Mouse (Mus musculus) megakaryocyte, adult 5-6 weeks (primary cell): ENCODE results near the gene Gm49391. TPM values are rescaled to one million over a fixed set of nuclear protein-coding genes. Genes with fewer than 3 reads are reported as not detected.
A peak's percentile ranks its signal among the peaks of the same experiment; 100 is the strongest.
"Not testable (repeated sequence)": the region's sequence is repeated elsewhere in the genome, so short reads cannot be mapped to it uniquely, and the experiment has no call there.

ENCODE experiments used
- ATAC-seq: 2 replicates; pipeline ENCODE4 v1.8.0; 2016; ENCODE audit warnings: mild to moderate bottlenecking, inconsistent platforms; ENCODE audit not compliant: poor library complexity, severe bottlenecking
- total RNA-seq, 2 experiments: library from RNA; stranded (forward) in 1 of 2; stranded (reverse) in 1 of 2; fragments of 153-499, 151-499 nt in 1 of 2; fragments of 221-1000, 200-1000 nt in 1 of 2; gene quantifications; 2 replicates each; pipeline versions ENCODE4 v1.2.3 to v1.2.4; 2015 to 2017

Gm49391 gene
- total RNA-seq (2015) (1.1 TPM in 1 of 2 replicates, not detected in the other), total RNA-seq (2017) (not detected in 2 replicates)

DNA sequence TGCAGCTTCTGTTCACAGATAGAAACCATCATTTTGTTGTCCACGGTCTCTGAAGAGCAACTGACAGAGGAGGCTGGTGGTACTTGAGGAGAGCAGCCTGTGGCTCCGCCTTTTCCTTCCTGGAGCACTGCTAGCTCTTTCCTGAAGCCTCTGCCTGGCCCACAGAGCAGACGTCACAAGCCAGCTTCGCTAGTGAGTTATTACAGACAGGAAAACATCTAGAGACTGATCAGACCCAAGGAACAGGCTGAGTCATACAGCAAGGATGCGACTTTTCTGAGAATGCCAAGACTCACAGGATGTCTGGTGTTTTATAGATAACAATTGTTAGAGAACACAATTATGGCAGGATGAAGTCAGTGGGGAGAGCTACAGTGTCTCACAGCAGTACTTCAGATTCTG lies at the start of gene Gm49391, which contains the start of gene Ctla2a:
Gene Gm49391 (minus strand): TSS at position 72 of the 402 bp plus-strand sequence.
Gene Ctla2a (minus strand): TSS at position 126 of the 402 bp plus-strand sequence.
- ATAC-seq, result peak; percentile 69

DNA sequence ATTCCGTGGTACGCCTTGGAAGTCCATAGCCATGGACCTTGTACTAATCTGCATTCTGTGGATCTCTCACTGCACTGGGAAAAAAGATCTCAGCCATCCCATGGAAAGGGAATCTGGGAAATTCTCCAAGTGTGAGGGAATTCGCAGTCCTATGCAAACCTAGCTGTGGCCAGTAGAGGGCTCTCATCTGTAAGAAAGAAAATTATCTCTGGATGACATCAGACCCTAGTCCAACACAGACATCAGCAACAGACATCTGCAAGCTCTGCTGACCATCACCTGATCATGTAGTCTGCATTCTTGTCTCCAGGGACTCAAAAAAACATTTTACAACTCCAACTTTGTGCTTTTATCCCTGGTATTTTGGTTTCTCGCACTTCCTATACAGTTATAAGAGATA lies 35.9 kb upstream of the Gm49391 start:
- not testable (repeated sequence) for ATAC-seq

DNA sequence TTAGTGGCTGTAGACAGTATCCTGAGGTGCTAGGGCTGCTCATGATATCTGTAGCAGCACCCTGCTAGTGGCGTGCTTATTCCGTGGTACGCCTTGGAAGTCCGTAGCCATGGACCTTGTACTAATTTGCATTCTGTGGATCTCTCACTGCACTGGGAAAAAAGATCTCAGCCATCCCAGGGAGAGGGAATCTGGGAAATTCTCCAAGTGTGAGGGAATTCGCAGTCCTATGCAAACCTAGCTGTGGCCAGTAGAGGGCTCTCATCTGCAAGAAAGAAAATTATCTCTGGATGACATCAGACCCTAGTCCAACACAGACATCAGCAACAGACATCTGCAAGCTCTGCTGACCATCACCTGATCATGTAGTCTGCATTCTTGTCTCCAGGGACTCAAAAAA lies 27.6 kb upstream of the Gm49391 start:
- ATAC-seq, result not testable (repeated sequence)

GRCm38 (mm10) chr13:60961706-60962105 lies 25.3 kb upstream of the Gm49391 start:
- ATAC-seq, result no peak

DNA sequence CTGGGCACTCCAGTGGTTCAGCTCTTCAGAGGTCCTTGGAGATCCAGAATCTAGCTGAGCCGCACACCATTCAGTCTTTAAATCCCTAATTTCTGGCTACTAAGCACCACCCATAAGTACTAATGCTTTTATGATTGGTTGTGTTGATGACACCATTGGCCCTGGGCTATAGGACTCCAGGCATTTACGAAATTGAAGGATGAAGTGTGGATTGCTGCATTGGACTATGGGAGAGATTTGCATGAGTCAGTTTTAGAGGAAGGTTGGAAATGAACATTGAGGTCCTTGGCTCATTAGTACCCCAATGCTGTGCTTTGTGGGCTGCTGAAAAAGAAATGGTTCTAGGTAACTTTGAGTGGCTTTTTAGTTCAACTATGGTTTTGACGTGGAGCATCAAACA lies 5.5 kb upstream of the Gm49391 start, which contains the start of gene Tpbpa:
Gene Tpbpa (minus strand): TSS at position 101 of the 400 bp plus-strand sequence.
- not testable (repeated sequence) for ATAC-seq

- ATAC-seq, result not testable (repeated sequence)
Measured at GRCm38 (mm10) chr13:60935490-60935889, 881 bp downstream of the Gm49391 start, which contains the start of gene Gm49393. Gene Gm49393, minus strand, starts transcription at chr13:60935590.

- not testable (repeated sequence) for ATAC-seq
Measured at GRCm38 (mm10) chr13:60904780-60905179, 31.6 kb downstream of the Gm49391 start, which contains the start of gene Tpbpb. Gene Tpbpb, minus strand, starts transcription at chr13:60904880.

DNA sequence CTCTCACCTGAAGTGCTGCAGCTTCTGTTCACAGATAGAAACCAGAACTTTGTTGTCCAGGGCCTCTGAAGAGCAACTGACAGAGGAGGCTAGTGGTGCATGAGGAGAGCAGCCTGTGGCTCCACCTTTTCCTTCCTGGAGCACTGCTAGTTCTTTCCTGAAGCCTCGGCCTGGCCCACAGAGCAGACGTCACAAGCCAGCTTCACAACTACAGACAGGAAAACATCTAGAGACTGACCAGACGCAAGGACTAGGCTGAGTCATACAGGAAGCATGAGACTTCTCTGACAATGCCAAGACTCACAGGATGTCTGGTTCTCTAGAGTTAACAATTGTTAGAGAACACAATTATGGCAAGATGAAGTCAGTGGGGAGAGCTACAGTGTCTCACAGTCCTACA lies 39.0 kb downstream of the Gm49391 start, which contains the start of gene Ctla2b:
Gene Ctla2b (minus strand): TSS at position 120 of the 400 bp plus-strand sequence.
- ATAC-seq, result peak; percentile 86

- not testable (repeated sequence) for ATAC-seq
Measured at GRCm38 (mm10) chr13:60896794-60897193, 39.6 kb downstream of the Gm49391 start, which contains the start of gene Gm49392. Gene Gm49392, minus strand, starts transcription at chr13:60896894.

- ATAC-seq, result peak; percentile 29
Measured at GRCm38 (mm10) chr13:60895406-60896160, 40.8 kb downstream of the Gm49391 start.

DNA sequence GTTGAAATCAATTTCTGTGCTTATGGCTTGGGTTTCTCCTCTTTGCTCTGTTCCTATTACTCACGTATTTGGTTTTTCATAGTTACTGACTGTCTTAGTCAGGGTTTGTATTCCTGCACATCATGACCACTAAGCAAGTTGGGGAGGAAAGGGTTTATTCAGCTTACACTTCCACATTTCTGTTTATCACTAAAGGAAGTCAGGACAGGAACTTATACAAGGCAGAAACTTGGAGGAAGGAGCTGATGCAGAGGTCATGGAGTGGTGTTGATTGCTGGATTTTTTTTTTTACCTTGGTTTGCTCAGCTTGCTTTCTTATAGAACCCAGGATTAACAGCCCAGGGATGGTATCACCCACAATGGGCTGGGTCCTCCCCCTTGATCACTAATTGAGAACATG lies 44.1 kb downstream of the Gm49391 start:
- ATAC-seq, result no peak

- ATAC-seq, result no peak
Measured at GRCm38 (mm10) chr13:60864281-60864680, 72.1 kb downstream of the Gm49391 start, which contains the start of gene 4930486L24Rik. Gene 4930486L24Rik, minus strand, starts transcription at chr13:60864475.

DNA sequence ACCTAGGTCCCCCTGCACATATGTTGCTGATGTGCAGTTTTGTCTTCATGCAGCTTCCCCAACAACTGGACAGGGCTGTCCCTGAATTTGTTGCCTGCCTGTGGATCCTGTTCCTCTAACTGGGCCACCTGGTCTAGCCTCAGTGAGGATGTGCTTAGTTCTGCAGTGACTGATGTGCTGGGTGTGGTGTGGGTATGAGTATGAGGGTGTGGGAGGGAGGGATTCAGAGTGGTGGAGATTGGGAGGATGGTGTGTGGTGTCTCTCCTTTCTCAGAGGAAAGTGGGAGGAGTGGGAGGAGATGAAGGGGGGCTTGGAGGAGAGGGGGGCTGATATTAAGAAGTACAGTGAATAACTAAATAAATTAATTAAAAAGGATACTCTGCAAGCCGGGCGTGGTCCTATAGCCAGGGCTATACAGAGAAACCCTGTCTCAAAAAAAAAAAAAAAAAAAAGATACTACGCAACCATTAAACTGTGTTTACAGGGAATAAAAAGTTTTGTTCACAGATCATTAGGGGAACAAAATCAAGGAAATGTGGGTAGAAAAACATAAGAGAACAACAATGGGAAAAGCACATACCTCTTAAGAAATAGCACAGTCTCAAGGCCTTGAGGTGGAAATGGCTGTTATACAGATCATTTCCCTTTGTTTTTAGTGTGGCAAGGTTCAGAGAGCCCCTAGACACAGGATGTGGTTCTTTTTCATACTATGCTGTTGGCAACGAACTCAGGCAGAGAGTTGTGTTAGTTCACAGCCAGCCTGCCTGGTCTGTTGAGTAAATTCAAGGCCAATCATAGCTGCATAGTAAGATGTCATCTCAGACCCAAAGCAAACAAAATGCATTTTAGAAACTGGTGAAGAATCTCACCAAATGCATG lies 87.9 kb downstream of the Gm49391 start:
- ATAC-seq, result peak; percentile 64

Other genes starting within 250 kb of the Gm49391 start
- gene BC051665, start 150.2 kb downstream of the Gm49391 start, total RNA-seq (2015), result not detected in 2 replicates
- gene BC051665, start 150.2 kb downstream of the Gm49391 start, total RNA-seq (2017), result not detected in 2 replicates
- gene Ctsll3, start 133.7 kb downstream of the Gm49391 start, total RNA-seq (2015), result not detected in 2 replicates
- gene Ctsll3, start 133.7 kb downstream of the Gm49391 start, total RNA-seq (2017), result not detected in 2 replicates
- 0.16 and 0.30 TPM in 2 replicates for gene 4930486L24Rik, start 72.1 kb downstream of the Gm49391 start, total RNA-seq (2015)
- 0.22 TPM in 1 of 2 replicates, not detected in the other for gene 4930486L24Rik, start 72.1 kb downstream of the Gm49391 start, total RNA-seq (2017)
- gene Gm49392, start 39.7 kb downstream of the Gm49391 start, total RNA-seq (2015), result not detected in 2 replicates
- gene Gm49392, start 39.7 kb downstream of the Gm49391 start, total RNA-seq (2017), result 0.61 TPM in 1 of 2 replicates, not detected in the other
- 1.7 and 3.0 TPM in 2 replicates for gene Ctla2b, start 39.1 kb downstream of the Gm49391 start, total RNA-seq (2015)
- 1.7 and 2.1 TPM in 2 replicates for gene Ctla2b, start 39.1 kb downstream of the Gm49391 start, total RNA-seq (2017)
- not detected in 2 replicates for gene Tpbpb, start 31.7 kb downstream of the Gm49391 start, total RNA-seq (2015)
- gene Tpbpb, start 31.7 kb downstream of the Gm49391 start, total RNA-seq (2017), result not detected in 2 replicates
- not detected in 2 replicates for gene Gm49393, start 981 bp downstream of the Gm49391 start, total RNA-seq (2015)
- gene Gm49393, start 981 bp downstream of the Gm49391 start, total RNA-seq (2017), result not detected in 2 replicates
- 1.6 and 5.3 TPM in 2 replicates for gene Ctla2a, start 54 bp upstream of the Gm49391 start, total RNA-seq (2015)
- gene Ctla2a, start 54 bp upstream of the Gm49391 start, total RNA-seq (2017), result 4.4 and 9.3 TPM in 2 replicates
- gene Tpbpa, start 5.4 kb upstream of the Gm49391 start, total RNA-seq (2015), result not detected in 2 replicates
- not detected in 2 replicates for gene Tpbpa, start 5.4 kb upstream of the Gm49391 start, total RNA-seq (2017)
- not detected in 2 replicates for gene Ctsj, start 69.4 kb upstream of the Gm49391 start, total RNA-seq (2015)
- not detected in 2 replicates for gene Ctsj, start 69.4 kb upstream of the Gm49391 start, total RNA-seq (2017)
- not detected in 2 replicates for gene Ctsq, start 104.1 kb upstream of the Gm49391 start, total RNA-seq (2015)
- not detected in 2 replicates for gene Ctsq, start 104.1 kb upstream of the Gm49391 start, total RNA-seq (2017)
- gene Ctsr, start 227.7 kb upstream of the Gm49391 start, total RNA-seq (2015), result not detected in 2 replicates
- gene Ctsr, start 227.7 kb upstream of the Gm49391 start, total RNA-seq (2017), result not detected in 2 replicates